Mouse (Mus musculus): ENCODE data around the gene Krtap28-10. TPM values are rescaled to one million over a fixed set of nuclear protein-coding genes. Genes with fewer than 3 reads are reported as not detected.
"Not testable (repeated sequence)": the region's sequence is repeated elsewhere in the genome, so short reads cannot be mapped to it uniquely, and the experiment has no call there.

Gene Krtap28-10
- polyA plus RNA-seq, 1 experiment from 2014 or later: not detected

DNA sequence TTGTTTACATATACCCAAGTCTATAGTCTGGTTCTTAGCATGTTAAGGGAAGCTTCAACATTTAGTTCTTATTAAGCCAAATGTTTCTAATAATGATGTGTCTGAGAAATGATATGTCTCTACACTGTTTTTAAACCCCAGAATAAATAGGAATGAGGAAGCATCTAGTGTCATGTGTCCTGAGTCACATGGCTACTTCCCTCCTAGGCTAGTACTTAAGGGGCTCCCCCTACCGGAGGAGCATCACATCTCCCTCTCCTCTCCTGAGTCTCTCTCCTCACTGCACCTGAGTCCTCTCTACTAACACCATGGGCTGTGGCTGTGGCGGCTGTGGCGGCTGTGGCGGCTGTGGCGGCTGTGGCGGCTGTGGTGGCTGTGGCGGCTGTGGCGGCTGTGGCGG, 42.0 kb downstream of the Krtap28-10 start, which contains the start of gene Gm47959:
Gene Gm47959, plus strand, starts transcription at position 243 of the 400 bp plus-strand sequence.
- not testable (repeated sequence) for H3K4me3 ChIP-seq; H3K27ac ChIP-seq; H3K36me3 ChIP-seq (replicated peaks); H3K4me1 ChIP-seq; H3K27me3 ChIP-seq (ENCODE audit: poor library complexity, severe bottlenecking); DNase-seq (ENCODE audit: extremely low spot score, low spot score); H3K9me3 ChIP-seq
- WGBS: 96% methylated on average over 9 of the region's 9 CpGs

- no peaks in the 10 kb centered on the region for H3K36me3 ChIP-seq (replicated peaks)
- H3K27me3 ChIP-seq (ENCODE audit: poor library complexity, severe bottlenecking): no peaks in the 10 kb centered on the region
- H3K4me3 ChIP-seq: no peak overlapping the region
- H3K9me3 ChIP-seq: no peaks in the 10 kb centered on the region
- no peak for DNase-seq (ENCODE audit: extremely low spot score, low spot score)
- no peak overlapping the region for H3K27ac ChIP-seq
- whole genome bisulfite sequencing: 92% methylated on average over 3 of the region's 3 CpGs
- no peaks in the 10 kb centered on the region for H3K4me1 ChIP-seq
These were observed 48.3 kb downstream of the Krtap28-10 start for GRCm38 (mm10) chr1:82993947-82994346.

DNA sequence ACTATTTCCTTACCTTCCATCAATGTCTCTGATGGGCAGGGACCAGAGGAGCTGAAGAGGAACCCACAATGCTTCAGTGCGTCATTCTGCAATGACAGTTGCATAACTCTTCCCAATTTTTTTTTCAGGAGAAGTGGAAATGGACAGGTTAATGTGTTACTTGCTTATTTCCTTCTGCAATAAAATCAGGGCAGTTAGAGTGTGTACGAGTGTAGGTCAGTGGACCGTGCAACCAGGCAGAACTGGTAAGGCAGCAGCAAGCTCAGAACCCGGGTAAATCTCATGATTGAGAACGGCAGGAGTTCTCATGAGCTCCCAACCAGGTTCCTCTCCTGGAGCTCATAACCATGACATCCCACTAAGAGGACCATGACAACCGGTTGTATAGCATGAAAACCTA, 50.2 kb downstream of the Krtap28-10 start:
- WGBS: 90% methylated on average over 6 of the region's 6 CpGs
- Histone ChIP-seq H3K4me3 (no peak overlapping the region), H3K9me3 (no peaks in the 10 kb centered on the region), H3K4me1 (no peaks in the 10 kb centered on the region), H3K27me3 (ENCODE audit: poor library complexity, severe bottlenecking) (no peaks in the 10 kb centered on the region), H3K27ac (no peak overlapping the region), H3K36me3 (replicated peaks) (no peaks in the 10 kb centered on the region)
- no peak for DNase-seq (ENCODE audit: extremely low spot score, low spot score)

- no peaks in the 10 kb centered on the region for H3K36me3 ChIP-seq (replicated peaks)
- no peak for DNase-seq (ENCODE audit: extremely low spot score, low spot score)
- no peaks in the 10 kb centered on the region for H3K27me3 ChIP-seq (ENCODE audit: poor library complexity, severe bottlenecking)
- no peak overlapping the region for H3K4me3 ChIP-seq
- H3K9me3 ChIP-seq: no peaks in the 10 kb centered on the region
- H3K27ac ChIP-seq: no peak overlapping the region
- no peaks in the 10 kb centered on the region for H3K4me1 ChIP-seq
- 85% methylated on average over 3 of the region's 3 CpGs for WGBS
These were observed 50.7 kb downstream of the Krtap28-10 start for GRCm38 (mm10) chr1:82991596-82991995.

Other genes starting within 250 kb of the Krtap28-10 start
- 30.2 and 32.9 TPM in 2 replicates for gene Agfg1, start 203.0 kb downstream of the Krtap28-10 start, polyA plus RNA-seq (2016; fragmentation: Nextera tagmentation; extraction: Ambion mirVana)
- gene A030005L19Rik, start 129.2 kb downstream of the Krtap28-10 start, polyA plus RNA-seq (2016; fragmentation: Nextera tagmentation; extraction: Ambion mirVana): not detected in 2 replicates
- not detected in 2 replicates for gene A030014E15Rik, start 117.6 kb downstream of the Krtap28-10 start, polyA plus RNA-seq (2016; fragmentation: Nextera tagmentation; extraction: Ambion mirVana)
- not detected in 2 replicates for gene Gm6217, start 111.1 kb downstream of the Krtap28-10 start, polyA plus RNA-seq (2016; fragmentation: Nextera tagmentation; extraction: Ambion mirVana)
- gene A030003K21Rik, start 99.1 kb downstream of the Krtap28-10 start, polyA plus RNA-seq (2016; fragmentation: Nextera tagmentation; extraction: Ambion mirVana): not detected in 2 replicates
- gene Gm7544, start 86.5 kb downstream of the Krtap28-10 start, polyA plus RNA-seq (2016; fragmentation: Nextera tagmentation; extraction: Ambion mirVana): not detected in 2 replicates
- gene Gm47955, start 82.2 kb downstream of the Krtap28-10 start, polyA plus RNA-seq (2016; fragmentation: Nextera tagmentation; extraction: Ambion mirVana): not detected in 2 replicates
- gene Gm47959, start 41.9 kb downstream of the Krtap28-10 start, polyA plus RNA-seq (2016; fragmentation: Nextera tagmentation; extraction: Ambion mirVana): not detected in 2 replicates
- 0.18 and 0.52 TPM in 2 replicates for gene Slc19a3, start 4.0 kb downstream of the Krtap28-10 start, polyA plus RNA-seq (2016; fragmentation: Nextera tagmentation; extraction: Ambion mirVana)
- gene Gm47969, start 2.5 kb upstream of the Krtap28-10 start, polyA plus RNA-seq (2016; fragmentation: Nextera tagmentation; extraction: Ambion mirVana): not detected in 2 replicates
- not detected in 2 replicates for gene A030005K14Rik, start 16.9 kb upstream of the Krtap28-10 start, polyA plus RNA-seq (2016; fragmentation: Nextera tagmentation; extraction: Ambion mirVana)
- gene Krtap28-13, start 18.4 kb upstream of the Krtap28-10 start, polyA plus RNA-seq (2016; fragmentation: Nextera tagmentation; extraction: Ambion mirVana): not detected in 2 replicates
- not detected in 2 replicates for gene Ccl20, start 74.3 kb upstream of the Krtap28-10 start, polyA plus RNA-seq (2016; fragmentation: Nextera tagmentation; extraction: Ambion mirVana)
- gene Daw1, start 117.3 kb upstream of the Krtap28-10 start, polyA plus RNA-seq (2016; fragmentation: Nextera tagmentation; extraction: Ambion mirVana): 0.15 and 0.25 TPM in 2 replicates

Data from forebrain, embryonic 10.5 days (tissue).